Mouse (Mus musculus): ENCODE measurements around the gene Ggps1. TPM values are rescaled to one million over a fixed set of nuclear protein-coding genes. Genes with fewer than 3 reads are reported as not detected.

Gene Ggps1
- 10 to 100 TPM; 52.2 to 58.5 TPM for total RNA-seq (2021)

DNA sequence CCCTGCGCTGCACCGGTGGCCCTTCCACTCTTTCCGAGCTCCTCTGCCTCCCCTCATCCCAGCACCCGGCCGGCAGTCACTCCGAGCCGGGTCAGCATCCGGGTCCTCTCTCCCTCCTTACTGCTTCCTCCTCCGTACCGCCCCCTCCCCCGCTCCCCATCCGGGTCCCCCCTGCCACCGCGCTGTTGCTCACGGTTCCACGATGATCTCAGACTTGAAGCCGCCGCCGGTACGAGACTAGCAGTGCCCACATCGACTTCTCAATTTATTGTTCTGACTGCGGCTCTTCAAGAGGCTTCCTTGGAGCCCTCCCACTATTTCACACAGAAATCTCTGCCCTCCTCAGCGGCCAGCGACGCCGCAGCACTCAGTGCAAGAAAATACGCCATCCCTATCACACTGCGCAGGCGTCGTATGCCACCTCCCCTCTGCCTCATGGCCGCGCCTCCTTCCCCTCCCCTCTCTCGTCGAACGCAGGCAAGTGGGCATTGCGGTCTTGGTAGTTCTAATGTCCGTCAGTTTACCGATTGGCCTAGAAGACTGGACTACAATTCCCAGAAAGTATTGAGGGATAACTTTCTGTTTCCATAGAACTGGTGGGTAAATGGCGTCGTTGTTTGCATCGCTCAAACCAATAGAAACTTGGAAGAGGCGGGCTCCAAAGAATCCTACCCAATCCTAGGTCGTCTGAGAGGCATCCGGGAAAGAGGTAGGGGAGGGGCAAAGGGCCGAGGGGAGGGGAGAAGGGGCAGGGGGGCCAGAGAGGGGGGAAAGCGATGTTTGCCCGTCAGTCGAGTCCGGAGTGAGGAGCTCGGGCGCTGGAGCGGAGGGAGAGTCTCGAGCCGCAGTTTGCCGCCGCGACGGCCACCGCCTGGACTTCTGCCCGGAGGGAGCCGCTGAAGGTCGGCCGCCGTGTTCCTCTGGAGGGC, at the start of gene Ggps1, which contains the start of gene Arid4b:
Gene Ggps1, minus strand, starts transcription at position 476 of the 929 bp plus-strand sequence.
Gene Arid4b, plus strand, starts transcription at position 220 of the 929 bp plus-strand sequence.
- intact Hi-C loops (cut with DNase I) = no loop called here
- DNase-seq = peak; percentile 97

GRCm38 (mm10) chr13:14111146-14111545, 47.9 kb upstream of the Ggps1 start:
- no peak for DNase-seq
- intact Hi-C loops (cut with DNase I) = no loop called here

- intact Hi-C loops (cut with DNase I) = no loop called here
- no peak for DNase-seq
These were observed 47.0 kb upstream of the Ggps1 start for GRCm38 (mm10) chr13:14110154-14110873.

DNA sequence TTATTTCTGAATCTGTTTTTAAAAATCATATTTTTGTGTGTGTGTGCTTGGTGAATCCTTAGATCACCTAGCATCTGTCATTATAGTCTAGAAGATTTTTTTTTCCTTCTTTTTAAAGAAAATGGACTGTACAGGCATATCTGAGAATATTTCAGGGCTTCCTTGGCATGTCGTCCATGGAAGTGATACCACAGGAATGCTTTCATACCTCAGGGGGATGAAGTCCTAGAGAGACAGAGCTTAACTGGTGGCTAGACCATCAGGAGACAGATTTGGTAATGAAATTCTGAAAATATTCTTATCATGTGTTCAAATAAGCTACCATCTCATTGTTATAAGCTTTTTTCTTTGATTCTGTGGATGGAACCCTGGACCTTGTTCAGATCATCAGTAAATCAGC, 39.7 kb upstream of the Ggps1 start:
- DNase-seq = no peak
- intact Hi-C loops (cut with DNase I) = no loop called here

- intact Hi-C loops (cut with DNase I) = no loop called here
- DNase-seq = no peak
These were observed 25.4 kb upstream of the Ggps1 start for GRCm38 (mm10) chr13:14088669-14089068.

GRCm38 (mm10) chr13:14075326-14075725, 12.0 kb upstream of the Ggps1 start:
- no peak for DNase-seq
- intact Hi-C loops (cut with DNase I) = no loop called here

DNA sequence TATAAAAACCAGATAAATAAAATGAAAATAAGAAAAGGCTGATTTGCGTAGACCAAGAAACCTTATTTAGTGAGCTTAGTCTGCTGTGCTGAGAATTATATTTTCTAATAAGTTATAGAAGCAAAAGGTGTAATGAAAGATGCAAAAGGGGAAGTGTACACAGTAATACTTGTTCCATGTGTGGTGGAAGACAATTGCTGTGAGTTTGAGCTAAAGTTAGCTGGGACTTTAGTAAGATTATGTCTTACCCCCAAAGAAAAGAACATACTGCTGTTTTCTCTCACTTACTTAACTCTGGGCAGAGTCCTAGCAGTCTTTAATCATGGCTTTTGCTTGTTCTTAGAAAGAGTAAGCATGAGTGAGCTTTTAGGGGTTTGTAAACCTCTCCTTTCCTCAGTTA, 11.1 kb upstream of the Ggps1 start:
- DNase-seq = no peak
- intact Hi-C loops (cut with DNase I) = no loop called here

DNA sequence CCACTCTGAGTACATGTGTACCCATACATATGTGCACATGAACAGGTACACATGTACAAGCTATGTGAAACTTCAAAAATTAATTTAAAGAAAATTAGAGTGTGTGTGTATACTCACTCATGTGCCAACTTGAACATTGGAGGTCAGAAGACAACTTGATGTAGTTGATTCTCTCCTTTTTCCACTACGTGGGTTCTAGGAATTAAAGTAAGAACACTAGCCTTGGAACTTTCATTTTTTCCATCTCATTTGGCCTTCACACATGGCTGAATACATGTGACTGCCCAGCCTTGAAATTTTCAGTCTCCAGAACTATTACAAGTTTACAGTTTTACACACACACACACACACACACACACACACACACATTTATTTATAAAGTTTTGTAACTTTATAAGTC, 6.0 kb upstream of the Ggps1 start:
- intact Hi-C loops (cut with DNase I) = no loop called here
- no peak for DNase-seq

GRCm38 (mm10) chr13:14068035-14068434, 4.7 kb upstream of the Ggps1 start:
- intact Hi-C loops (cut with DNase I) = no loop called here
- DNase-seq = no peak

DNA sequence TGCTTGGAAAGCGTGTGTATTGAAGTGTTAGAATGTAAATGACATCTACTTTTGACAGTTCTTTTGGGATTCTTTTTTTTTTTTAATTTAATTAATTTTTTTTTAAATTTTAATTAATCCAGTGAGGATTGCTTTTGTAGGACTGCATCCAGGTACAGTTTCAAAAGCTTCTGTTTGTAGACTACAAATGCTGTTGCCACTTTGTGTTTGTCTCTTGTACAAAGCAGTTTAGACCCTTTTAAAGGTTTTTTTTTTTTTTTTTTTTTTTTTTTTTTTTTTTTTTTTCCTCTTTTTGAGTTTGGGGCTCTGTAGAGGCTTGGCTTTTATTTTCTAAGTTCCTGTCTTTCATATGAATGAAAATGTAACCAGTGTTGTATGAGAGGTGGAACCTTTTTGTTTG, 2.4 kb upstream of the Ggps1 start:
- intact Hi-C loops (cut with DNase I) = no loop called here
- DNase-seq = no peak

DNA sequence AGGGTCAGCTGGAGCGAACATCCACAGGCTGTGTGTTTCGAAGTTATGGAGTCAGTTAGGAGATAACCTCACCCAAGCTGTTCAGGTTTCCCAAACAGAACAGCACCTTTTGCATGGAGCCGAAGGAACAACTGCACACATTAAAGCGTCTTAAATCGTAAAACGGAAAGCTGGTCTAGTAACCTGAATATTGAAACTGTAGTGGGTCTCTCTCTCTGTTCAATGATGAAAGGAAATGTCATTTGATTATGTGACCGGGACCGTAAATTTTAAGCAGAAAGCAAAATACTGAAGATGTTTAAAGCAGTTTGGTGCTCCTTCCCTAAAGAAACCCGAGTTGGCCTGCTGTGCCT, 1.7 kb upstream of the Ggps1 start:
- intact Hi-C loops (cut with DNase I) = no loop called here
- DNase-seq = no peak

- intact Hi-C loops (cut with DNase I) = no loop called here
- peak; percentile 38 for DNase-seq
These were observed 1.2 kb upstream of the Ggps1 start for GRCm38 (mm10) chr13:14064341-14065027.

DNA sequence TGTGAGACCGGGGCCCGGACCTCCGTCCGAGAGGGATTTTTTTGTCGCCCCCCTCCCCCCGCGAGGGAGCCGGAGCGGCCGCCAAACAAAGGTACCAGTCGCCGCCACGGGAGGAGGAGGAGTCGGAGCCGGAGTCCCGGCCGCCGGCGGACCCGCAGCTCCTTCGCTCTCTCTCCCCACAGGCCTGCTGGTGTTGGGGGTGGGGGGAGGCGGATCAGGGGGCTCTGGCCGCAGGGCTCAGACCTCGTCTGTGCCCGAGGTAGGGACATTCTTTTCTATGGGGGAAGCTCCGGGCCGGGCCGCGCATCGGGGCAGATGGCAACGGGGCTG, 619 bp upstream of the Ggps1 start:
- intact Hi-C loops (cut with DNase I) = no loop called here

DNA sequence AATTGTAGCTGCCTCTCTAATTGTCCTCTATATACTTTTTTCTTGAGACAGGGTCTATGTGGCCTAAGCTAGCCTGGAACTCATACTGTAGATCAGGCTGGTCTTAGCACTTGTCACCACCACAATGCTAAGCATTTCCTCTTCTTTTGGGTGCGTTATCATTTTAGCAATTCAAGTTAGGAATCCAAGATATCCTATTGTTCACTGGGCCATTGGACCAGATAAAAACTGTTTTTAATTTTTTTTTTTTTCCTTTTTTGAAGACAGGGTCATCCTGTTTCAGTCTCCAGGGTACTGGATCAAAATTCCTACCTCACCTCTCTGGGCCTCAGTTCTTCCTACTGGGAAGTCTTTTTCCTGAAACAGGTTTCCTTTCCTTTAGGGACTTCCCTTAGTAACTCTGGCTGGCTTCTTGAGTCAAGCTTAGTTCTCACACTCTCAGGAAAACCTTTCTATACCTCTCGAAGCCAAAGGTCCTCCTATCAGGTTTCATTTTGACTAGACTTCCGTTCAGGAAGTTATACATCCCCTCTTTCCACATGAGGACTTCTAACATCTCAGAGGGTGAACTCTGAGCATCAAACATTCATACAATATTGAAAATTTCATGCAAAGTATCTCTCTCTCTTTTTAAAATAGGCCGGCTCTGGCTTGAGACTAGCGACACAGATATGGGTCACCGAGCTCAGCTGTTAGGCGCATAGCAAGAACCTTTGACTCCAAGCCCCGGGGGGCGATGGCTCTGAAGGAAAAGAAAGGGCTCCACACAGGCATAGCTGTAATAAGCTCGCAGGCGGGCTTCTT, 877 bp downstream of the Ggps1 start:
- DNase-seq = no peak
- intact Hi-C loops (cut with DNase I) = no loop called here

More for the DNA sequence above, 619 bp upstream of the Ggps1 start:
- no peak for DNase-seq

DNA sequence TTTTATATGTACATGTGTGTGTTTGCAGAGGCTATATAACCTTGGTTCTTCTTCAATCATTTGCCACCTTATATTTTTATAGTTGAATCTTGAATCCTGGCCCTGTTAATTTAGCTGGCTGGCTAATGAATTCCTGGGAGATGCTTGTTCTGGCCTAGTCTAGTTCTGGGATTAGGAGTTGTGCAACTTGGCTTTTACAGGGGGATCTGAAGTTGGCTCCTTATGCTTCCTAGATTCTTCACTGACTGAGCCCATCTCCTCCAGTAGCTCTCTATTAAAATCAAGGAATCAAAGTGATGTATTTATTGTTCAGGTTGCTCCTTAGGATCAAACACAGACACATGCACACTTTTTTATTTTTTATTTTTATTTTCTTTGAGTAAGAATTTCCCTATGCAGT, 3.7 kb downstream of the Ggps1 start:
- intact Hi-C loops (cut with DNase I) = no loop called here
- no peak for DNase-seq

GRCm38 (mm10) chr13:14056801-14057200, 6.5 kb downstream of the Ggps1 start:
- DNase-seq = no peak
- intact Hi-C loops (cut with DNase I) = no loop called here

DNA sequence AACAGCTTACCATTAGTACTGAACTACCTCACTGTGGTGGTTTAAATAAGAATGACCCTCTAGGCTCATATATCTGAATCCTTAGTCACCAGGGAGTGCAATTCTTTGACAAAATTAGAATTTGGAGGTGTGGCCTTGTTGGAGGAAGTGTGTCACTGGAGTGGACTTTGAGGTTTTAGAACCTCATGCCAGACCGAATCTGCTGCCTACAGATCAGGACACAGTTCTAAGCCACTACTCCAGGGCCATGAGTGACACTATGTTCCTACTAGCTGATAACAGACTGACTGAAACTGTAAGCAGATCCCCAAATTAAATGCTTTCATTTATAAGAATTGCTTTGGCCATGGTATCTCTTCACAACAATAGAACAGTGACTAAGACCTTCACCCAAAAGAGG, 13.4 kb downstream of the Ggps1 start:
- intact Hi-C loops (cut with DNase I) = no loop called here
- DNase-seq = no peak

DNA sequence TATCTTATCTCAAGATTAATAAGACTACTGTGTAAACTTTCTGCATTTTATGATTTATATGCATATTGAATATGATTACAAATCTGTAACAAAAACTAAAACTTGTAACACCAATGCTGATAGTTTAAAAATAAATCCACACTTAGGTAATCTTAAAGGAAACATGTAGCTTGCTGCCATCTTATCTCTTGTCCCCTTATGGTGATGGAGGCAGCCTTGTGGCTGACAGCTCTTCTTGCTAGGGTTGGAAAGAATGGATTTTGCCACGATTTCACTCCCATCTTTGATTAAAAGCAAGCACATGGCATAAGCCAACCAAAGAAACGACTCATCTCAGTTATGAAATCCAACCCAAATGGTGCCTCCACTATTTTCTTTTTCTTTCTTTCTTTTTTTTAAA, 18.8 kb downstream of the Ggps1 start:
- no peak for DNase-seq
- intact Hi-C loops (cut with DNase I) = no loop called here

DNA sequence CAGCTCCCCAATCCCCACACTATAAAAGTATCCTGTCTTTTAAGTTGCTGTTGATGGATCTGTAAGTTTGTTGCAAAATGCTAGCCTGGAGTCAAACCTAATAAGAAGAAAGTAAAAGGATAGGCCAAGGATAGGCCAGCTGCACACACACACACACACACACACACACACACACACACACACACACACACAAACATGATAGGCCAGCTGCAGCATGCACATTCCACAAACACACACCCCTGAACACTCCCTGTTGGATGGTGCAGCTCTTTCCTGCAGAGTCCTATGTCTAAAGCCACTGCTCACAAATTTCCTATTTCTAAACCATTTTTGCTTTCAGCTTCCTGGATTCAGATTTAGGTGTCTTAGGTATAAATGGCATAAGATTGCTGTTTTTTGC, 19.4 kb downstream of the Ggps1 start:
- intact Hi-C loops (cut with DNase I) = no loop called here
- no peak for DNase-seq

DNA sequence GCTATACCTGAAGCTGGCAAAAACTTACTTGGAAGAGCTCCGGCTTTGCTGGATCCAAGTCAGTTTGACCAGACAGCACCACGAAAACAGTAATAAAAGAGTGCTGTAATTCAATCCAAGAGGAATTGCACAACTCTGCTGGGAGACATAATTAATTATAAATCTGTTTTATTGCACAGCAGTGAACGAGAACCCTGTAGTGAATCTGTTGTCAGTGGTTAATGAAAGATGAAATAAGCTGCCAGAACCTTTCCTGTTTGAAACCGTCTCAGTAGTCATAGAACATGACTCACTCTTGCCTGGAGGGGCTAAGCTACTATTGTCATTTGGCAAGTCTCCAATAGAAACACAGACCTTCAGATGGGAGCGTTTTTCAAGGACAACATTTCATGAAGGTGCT, 23.1 kb downstream of the Ggps1 start:
- no peak for DNase-seq
- intact Hi-C loops (cut with DNase I) = no loop called here

Measured in left cerebral cortex, postnatal 4 days (tissue).